In genomic region chr12:54105531-54105930, GRCm38 (mm10) we compare ENCODE assay signal across 11 mouse cellular contexts.
DNase-seq lines count a peak whose midpoint lies in the region; ATAC-seq and TF ChIP-seq lines count a peak whose summit lies in the region.
"Had no signal": no experiment of that assay in that cellular context is flagged by ENCODE, and none has a peak within 500 bp of the region (broad histone marks: within the 10 kb centered on the region; RNA-seq: fewer than 3 reads in every experiment).

No protein-coding gene starts in this region.

- no peak overlapping the region for H3K4me2 ChIP-seq in kidney, embryonic 15.5 days
- no peak overlapping the region for H3K4me2 ChIP-seq in midbrain, postnatal 0 days (ENCODE audit: low read depth, low read length, poor library complexity, severe bottlenecking)
- no peak overlapping the region for H3K4me2 ChIP-seq in midbrain, embryonic 13.5 days (replicated peaks)
- no peak overlapping the region for H3K4me2 ChIP-seq in stomach, embryonic 16.5 days (ENCODE audit: low read depth, low read length)
- H3K4me2 ChIP-seq: forebrain, embryonic 12.5 days had no signal

- no peak for TF ChIP-seq POLR2A in kidney, adult 2 months (IDR thresholded peaks at IDR 0.05; ENCODE audit: low read depth, low read length)

- no peaks in the 10 kb centered on the region for H3K4me1 ChIP-seq in kidney, adult 2 months (ENCODE audit: control insufficient read depth, insufficient read depth, low read length)
- peaks cover 4% of the 10 kb centered on the region; the same call in 1 of the 2 replicates for H3K4me1 ChIP-seq in kidney, embryonic 15.5 days
- no peaks in the 10 kb centered on the region for H3K4me1 ChIP-seq in midbrain, postnatal 0 days (ENCODE audit: insufficient read depth, low read length)
- 0 out of 2 replicates have a peak, but pooled peaks cover 2% of the 10 kb centered on the region for H3K4me1 ChIP-seq in midbrain, embryonic 13.5 days (replicated peaks)
- no peaks in the 10 kb centered on the region for H3K4me1 ChIP-seq in stomach, embryonic 16.5 days (ENCODE audit: control insufficient read depth, insufficient read depth, low read length)
- H3K4me1 ChIP-seq: forebrain, embryonic 12.5 days had no signal

- H3K9ac ChIP-seq in kidney, embryonic 15.5 days = no peak overlapping the region
- H3K9ac ChIP-seq in midbrain, postnatal 0 days (replicated peaks; ENCODE audit: low read length, poor library complexity, severe bottlenecking) = no peak overlapping the region
- H3K9ac ChIP-seq in midbrain, embryonic 13.5 days (replicated peaks) = no peak overlapping the region
- no peak overlapping the region for H3K9ac ChIP-seq in stomach, embryonic 16.5 days (ENCODE audit: low read length)
- H3K9ac ChIP-seq: forebrain, embryonic 12.5 days had no signal

- no peak overlapping the region for H3K4me3 ChIP-seq in kidney, adult 2 months (ENCODE audit: insufficient read depth, low read depth, low read length)
- no peak overlapping the region for H3K4me3 ChIP-seq in kidney, embryonic 15.5 days (replicated peaks)
- no peak overlapping the region for H3K4me3 ChIP-seq in midbrain, postnatal 0 days (ENCODE audit: low read depth, low read length)
- no peak overlapping the region for H3K4me3 ChIP-seq in midbrain, embryonic 13.5 days (replicated peaks)
- no peak overlapping the region for H3K4me3 ChIP-seq in stomach, embryonic 16.5 days (replicated peaks; ENCODE audit: low read length)
- H3K4me3 ChIP-seq: forebrain, embryonic 12.5 days had no signal

- no peak for TF ChIP-seq CTCF in kidney, adult 2 months (conservative IDR thresholded peaks at IDR 0.05; ENCODE audit: insufficient read depth, insufficient read length, low read depth, low read length)
- TF ChIP-seq CTCF in midbrain, postnatal 0 days (IDR thresholded peaks at IDR 0.05) = peak; percentile 69

- H3K27ac ChIP-seq in kidney, adult 2 months (ENCODE audit: insufficient read depth, low read depth, low read length) = no peak overlapping the region
- no peak overlapping the region for H3K27ac ChIP-seq in kidney, embryonic 15.5 days
- no peak overlapping the region for H3K27ac ChIP-seq in midbrain, postnatal 0 days (ENCODE audit: low read depth, low read length)
- H3K27ac ChIP-seq in midbrain, embryonic 13.5 days = no peak overlapping the region
- no peak overlapping the region for H3K27ac ChIP-seq in stomach, embryonic 16.5 days (ENCODE audit: low read length)
- H3K27ac ChIP-seq: forebrain, embryonic 12.5 days had no signal

- no peaks in the 10 kb centered on the region for H3K9me3 ChIP-seq in kidney, embryonic 15.5 days (replicated peaks)
- H3K9me3 ChIP-seq in midbrain, postnatal 0 days (ENCODE audit: low read length) = no peaks in the 10 kb centered on the region
- H3K9me3 ChIP-seq in midbrain, embryonic 13.5 days = no peaks in the 10 kb centered on the region
- H3K9me3 ChIP-seq in stomach, embryonic 16.5 days (replicated peaks; ENCODE audit: control insufficient read depth, low read length) = no peaks in the 10 kb centered on the region
- H3K9me3 ChIP-seq: forebrain, embryonic 12.5 days had no signal

- no peaks in the 10 kb centered on the region for H3K27me3 ChIP-seq in kidney, adult 2 months (replicated peaks; ENCODE audit: control insufficient read depth, insufficient read depth, low read length)
- peaks cover 11% of the 10 kb centered on the region; the same call in 1 of the 2 replicates for H3K27me3 ChIP-seq in kidney, embryonic 15.5 days
- no peaks in the 10 kb centered on the region for H3K27me3 ChIP-seq in midbrain, postnatal 0 days (ENCODE audit: insufficient read depth, low read length)
- H3K27me3 ChIP-seq in midbrain, embryonic 13.5 days = no peaks in the 10 kb centered on the region
- H3K27me3 ChIP-seq in stomach, embryonic 16.5 days (ENCODE audit: control insufficient read depth, insufficient read depth, low read length) = no peaks in the 10 kb centered on the region
- H3K27me3 ChIP-seq: forebrain, embryonic 12.5 days had no signal

- no peak for ATAC-seq in CD4-positive, CD25-positive, alpha-beta regulatory T cell, adult 4 months
- ATAC-seq in kidney, embryonic 15.5 days (replicated peaks; ENCODE audit: low FRiP score) = no peak
- ATAC-seq in midbrain, postnatal 0 days (ENCODE audit: low FRiP score) = no peak
- no peak for ATAC-seq in midbrain, embryonic 13.5 days
- peak; percentile 7; the same call in 1 of the 2 replicates for ATAC-seq in stomach, embryonic 16.5 days (ENCODE audit: insufficient read depth, low FRiP score)
- ATAC-seq: midbrain, embryonic 16.5 days had no signal

- H3K36me3 ChIP-seq in kidney, adult 2 months (ENCODE audit: control insufficient read depth, insufficient read depth, low read length) = no peaks in the 10 kb centered on the region
- H3K36me3 ChIP-seq in kidney, embryonic 15.5 days = no peaks in the 10 kb centered on the region
- peaks cover 5% of the 10 kb centered on the region; the same call in 1 of the 2 replicates for H3K36me3 ChIP-seq in midbrain, postnatal 0 days (ENCODE audit: insufficient read depth, low read length)
- no peaks in the 10 kb centered on the region for H3K36me3 ChIP-seq in midbrain, embryonic 13.5 days
- no peaks in the 10 kb centered on the region for H3K36me3 ChIP-seq in stomach, embryonic 16.5 days (ENCODE audit: control insufficient read depth, insufficient read depth, low read length)
- H3K36me3 ChIP-seq: forebrain, embryonic 12.5 days had no signal

- DNase-seq in CD4-positive, CD25-positive, alpha-beta regulatory T cell, adult 2 months (ENCODE audit: low read depth, low spot score) = peak; percentile 15
- DNase-seq in kidney, adult 2 months = peak; percentile 21
- DNase-seq in midbrain, postnatal 0 days (ENCODE audit: low spot score) = peak; percentile 74
- DNase-seq in right cerebral cortex, postnatal 25 days = no peak
- DNase-seq: cerebellum, adult 11 months had no signal

- 44% methylated on average over 5 of the region's 5 CpGs for WGBS in kidney, adult 2 months
- WGBS in kidney, embryonic 15.5 days = 53% methylated on average over 5 of the region's 5 CpGs
- WGBS in midbrain, postnatal 0 days = 48% methylated on average over 5 of the region's 5 CpGs
- WGBS in midbrain, embryonic 13.5 days = 59% methylated on average over 5 of the region's 5 CpGs
- WGBS in stomach, embryonic 16.5 days = 32% methylated on average over 5 of the region's 5 CpGs
